Mouse (Mus musculus): ENCODE results near the gene Wdr31. TPM values are rescaled to one million over a fixed set of nuclear protein-coding genes. Genes with fewer than 3 reads are reported as not detected.

The Wdr31 gene
- polyA plus RNA-seq, 1 experiment from 2014 or later = 6.4 TPM

DNA sequence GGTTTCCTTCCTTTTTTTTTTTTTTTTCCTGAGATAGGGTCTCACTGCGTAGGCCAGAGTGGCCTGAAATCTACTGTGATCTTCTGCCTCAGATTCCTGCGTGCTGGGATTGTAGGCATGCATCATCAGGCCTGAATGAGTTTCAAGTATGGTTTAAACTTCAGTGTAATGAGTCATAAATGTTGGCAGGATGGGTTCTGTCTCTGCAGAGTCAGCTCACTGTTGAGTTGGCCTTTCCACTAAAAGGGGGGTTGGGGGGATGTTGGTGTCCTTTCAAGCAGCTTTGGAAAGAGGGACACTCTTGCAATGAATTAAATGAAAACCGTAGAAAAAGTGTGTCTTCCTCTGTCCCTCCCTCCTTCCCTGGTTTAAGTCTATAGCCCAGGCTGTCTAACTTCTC lies 71.7 kb downstream of the Wdr31 start:
- peaks cover 16% of the 10 kb centered on the region for H3K36me3 ChIP-seq (replicated peaks; ENCODE audit: control insufficient read depth, insufficient read depth, low read depth, low read length)
- H3K27me3 ChIP-seq (ENCODE audit: control insufficient read depth, insufficient read depth, low read length) = no peaks in the 10 kb centered on the region
- H3K4me3 ChIP-seq (ENCODE audit: low read depth, low read length) = no peak overlapping the region
- WGBS = 92% methylated on average over 3 of the region's 3 CpGs
- H3K27ac ChIP-seq (replicated peaks; ENCODE audit: low read depth, low read length) = no peak overlapping the region
- ATAC-seq (replicated peaks; ENCODE audit: insufficient number of reproducible peaks, low FRiP score, low TSS enrichment, low read depth) (no peak), DNase-seq (ENCODE audit: low spot score) (no peak)
- H3K4me2 ChIP-seq (ENCODE audit: low read depth, low read length) = no peak overlapping the region
- H3K9ac ChIP-seq (replicated peaks; ENCODE audit: low read length) = no peak overlapping the region
- no peaks in the 10 kb centered on the region for H3K4me1 ChIP-seq (ENCODE audit: control insufficient read depth, insufficient read depth, low read length)
- no peaks in the 10 kb centered on the region for H3K9me3 ChIP-seq (replicated peaks; ENCODE audit: control insufficient read depth, low read length)

Other genes starting within 250 kb of the Wdr31 start
- 25.6 and 28.3 TPM in 2 replicates for gene Zfp37, start 239.8 kb downstream of the Wdr31 start, polyA plus RNA-seq (2014; fragmentation: Nextera tagmentation; extraction: Ambion mirVana)
- gene Slc31a2, start 208.3 kb downstream of the Wdr31 start, polyA plus RNA-seq (2014; fragmentation: Nextera tagmentation; extraction: Ambion mirVana) = 7.9 and 10.6 TPM in 2 replicates
- 16.3 and 18.4 TPM in 2 replicates for gene Fkbp15, start 110.3 kb downstream of the Wdr31 start, polyA plus RNA-seq (2014; fragmentation: Nextera tagmentation; extraction: Ambion mirVana)
- gene Slc31a1, start 110.2 kb downstream of the Wdr31 start, polyA plus RNA-seq (2014; fragmentation: Nextera tagmentation; extraction: Ambion mirVana) = 49.0 and 51.2 TPM in 2 replicates
- gene Cdc26, start 62.3 kb downstream of the Wdr31 start, polyA plus RNA-seq (2014; fragmentation: Nextera tagmentation; extraction: Ambion mirVana) = 231 TPM in 2 replicates
- gene Prpf4, start 62.1 kb downstream of the Wdr31 start, polyA plus RNA-seq (2014; fragmentation: Nextera tagmentation; extraction: Ambion mirVana) = 31.8 and 31.9 TPM in 2 replicates
- gene Rnf183, start 35.6 kb downstream of the Wdr31 start, polyA plus RNA-seq (2014; fragmentation: Nextera tagmentation; extraction: Ambion mirVana) = not detected in 2 replicates
- gene Bspry, start 9.2 kb upstream of the Wdr31 start, polyA plus RNA-seq (2014; fragmentation: Nextera tagmentation; extraction: Ambion mirVana) = 1.8 and 2.2 TPM in 2 replicates
- 10.1 and 15.2 TPM in 2 replicates for gene Hdhd3, start 32.6 kb upstream of the Wdr31 start, polyA plus RNA-seq (2014; fragmentation: Nextera tagmentation; extraction: Ambion mirVana)
- gene Alad, start 49.0 kb upstream of the Wdr31 start, polyA plus RNA-seq (2014; fragmentation: Nextera tagmentation; extraction: Ambion mirVana) = 88.7 and 90.2 TPM in 2 replicates
- gene Pole3, start 54.2 kb upstream of the Wdr31 start, polyA plus RNA-seq (2014; fragmentation: Nextera tagmentation; extraction: Ambion mirVana) = 103 and 105 TPM in 2 replicates
- 0.66 and 0.83 TPM in 2 replicates for gene 4933430I17Rik, start 54.5 kb upstream of the Wdr31 start, polyA plus RNA-seq (2014; fragmentation: Nextera tagmentation; extraction: Ambion mirVana)
- 21.0 and 24.8 TPM in 2 replicates for gene Rgs3, start 89.0 kb upstream of the Wdr31 start, polyA plus RNA-seq (2014; fragmentation: Nextera tagmentation; extraction: Ambion mirVana)